Mouse (Mus musculus) liver, postnatal 0 days (tissue): ENCODE results near the gene Traf1. TPM values are rescaled to one million over a fixed set of nuclear protein-coding genes. Genes with fewer than 3 reads are reported as not detected.

Source experiments
- ATAC-seq: fragments of 200-750 bp; cut with Nextera tagmentation; 2 replicates; pipeline ENCODE4 v1.8.0; 2017; ENCODE audit warnings: mild to moderate bottlenecking, moderate library complexity
- DNase-seq: peaks from one replicate; pipeline ENCODE4 v3.0.0-alpha.2; 2016
- H3K27ac ChIP-seq: fragments of 300-500 bp; sonication (generic); 2 replicates; pipeline ENCODE4 v1.5.1; 2014; ENCODE audit warnings: antibody characterized with exemption, moderate library complexity, mild to moderate bottlenecking, low read depth
- H3K27me3 ChIP-seq: fragments of 300-500 bp; sonication (generic); 2 replicates; pipeline ENCODE4 v1.6.1; 2014; ENCODE audit warnings: low read length, control low read depth, mixed read lengths; ENCODE audit not compliant: insufficient read depth
- H3K36me3 ChIP-seq: fragments of 300-500 bp; sonication (generic); replicated peaks from 2 replicates; pipeline ENCODE4 v1.6.1; 2014; ENCODE audit warnings: mild to moderate bottlenecking, control low read depth, low read length, moderate library complexity, mixed read lengths; ENCODE audit not compliant: insufficient read depth
- H3K4me1 ChIP-seq: fragments of 300-500 bp; sonication (generic); 2 replicates; pipeline ENCODE4 v1.6.1; 2014; ENCODE audit warnings: antibody characterized with exemption, mild to moderate bottlenecking, control low read depth; ENCODE audit not compliant: insufficient read depth
- H3K4me2 ChIP-seq: fragments of 300-500 bp; sonication (generic); 2 replicates; pipeline ENCODE4 v1.6.1; 2014; ENCODE audit warnings: low read depth, mild to moderate bottlenecking, low read length, moderate library complexity, mixed read lengths
- H3K4me3 ChIP-seq: fragments of 300-500 bp; sonication (generic); 2 replicates; pipeline ENCODE4 v1.5.1; 2014; ENCODE audit warnings: low read depth, low read length
- H3K9ac ChIP-seq: fragments of 300-500 bp; sonication (generic); replicated peaks from 2 replicates; pipeline ENCODE4 v1.6.1; 2014; ENCODE audit warnings: mild to moderate bottlenecking, moderate library complexity
- H3K9me3 ChIP-seq: fragments of 300-500 bp; sonication (generic); 2 replicates; pipeline ENCODE4 v1.6.1; 2016; ENCODE audit warnings: mild to moderate bottlenecking, control low read depth, low read length, mixed read lengths
- CTCF ChIP-seq: sonication (generic); IDR thresholded peaks from 2 replicates; pipeline ENCODE4 v1.5.1; 2016; ENCODE audit warnings: antibody characterized with exemption, low read depth
- EP300 ChIP-seq: IDR thresholded peaks from 2 replicates; pipeline ENCODE4 v1.6.1; 2016; ENCODE audit warnings: antibody characterized with exemption, low read depth, mild to moderate bottlenecking
- WGBS: fragments of 180-500 bp; shearing (Covaris S2); extraction: QIAGEN DNeasy Blood & Tissue Kit; methylation state at CpG from one replicate; pipeline ENCODE4 v1.1.7; 2014; ENCODE audit not compliant: insufficient replicate concordance; 5-methylcytosine and 5-hydroxymethylcytosine counted together
- polyA plus RNA-seq: library from polyadenylated mRNA; unstranded; fragments of >200 nt; fragmentation: Nextera tagmentation; extraction: Ambion mirVana; gene quantifications from 2 replicates; pipeline ENCODE4 v1.2.1, GENCODE M21; 2015

Gene Traf1
- polyA plus RNA-seq, 1 experiment from 2014 or later: 0.34 TPM

- Histone ChIP-seq H3K9me3 (no peaks in the 10 kb centered on the region), H3K36me3 (no peaks in the 10 kb centered on the region), H3K4me2 (no peak overlapping the region), H3K27me3 (no peaks in the 10 kb centered on the region), H3K4me3 (no peak overlapping the region), H3K4me1 (peaks cover 11% of the 10 kb centered on the region), H3K9ac (no peak overlapping the region), H3K27ac (no peak overlapping the region)
- DNase-seq (no peak), ATAC-seq (no peak)
- no peak for TF ChIP-seq CTCF
- TF ChIP-seq EP300: no peak
- 19% methylated on average over 2 of the region's 2 CpGs for WGBS
Measured at GRCm38 (mm10) chr2:34948622-34949021, 12.9 kb downstream of the Traf1 start.

- no peak for TF ChIP-seq CTCF
- no peak for TF ChIP-seq EP300
- H3K9me3 ChIP-seq: no peaks in the 10 kb centered on the region
- no peak overlapping the region for H3K4me3 ChIP-seq
- DNase-seq (no peak), ATAC-seq (no peak)
- no peaks in the 10 kb centered on the region for H3K36me3 ChIP-seq
- peaks cover 11% of the 10 kb centered on the region for H3K4me1 ChIP-seq
- no peak overlapping the region for H3K9ac ChIP-seq
- no peak overlapping the region for H3K27ac ChIP-seq
- 54% methylated on average over 4 of the region's 4 CpGs for WGBS
- H3K27me3 ChIP-seq: peaks cover 3% of the 10 kb centered on the region; the same call in 1 of the 2 replicates
- H3K4me2 ChIP-seq: no peak overlapping the region
Measured at GRCm38 (mm10) chr2:34946046-34946445, 15.5 kb downstream of the Traf1 start.

GRCm38 (mm10) chr2:34945580-34945979 lies 16.0 kb downstream of the Traf1 start:
- Histone ChIP-seq H3K4me3 (no peak overlapping the region), H3K36me3 (no peaks in the 10 kb centered on the region), H3K4me1 (peaks cover 11% of the 10 kb centered on the region), H3K4me2 (no peak overlapping the region), H3K27ac (no peak overlapping the region), H3K9ac (no peak overlapping the region), H3K27me3 (peaks cover 3% of the 10 kb centered on the region; the same call in 1 of the 2 replicates), H3K9me3 (no peaks in the 10 kb centered on the region)
- ATAC-seq (no peak), DNase-seq (no peak)
- no peak for TF ChIP-seq EP300
- TF ChIP-seq CTCF: no peak
- WGBS: 72% methylated on average over 4 of the region's 4 CpGs

GRCm38 (mm10) chr2:34944761-34945160 lies 16.8 kb downstream of the Traf1 start:
- no peaks in the 10 kb centered on the region for H3K9me3 ChIP-seq
- peaks cover 3% of the 10 kb centered on the region; the same call in 1 of the 2 replicates for H3K27me3 ChIP-seq
- no peak overlapping the region for H3K9ac ChIP-seq
- peaks cover 11% of the 10 kb centered on the region for H3K4me1 ChIP-seq
- TF ChIP-seq EP300 (no peak), CTCF (no peak)
- no peaks in the 10 kb centered on the region for H3K36me3 ChIP-seq
- 12% methylated on average over 8 of the region's 8 CpGs for WGBS
- H3K4me2 ChIP-seq: peak overlapping the region; percentile 56
- no peak overlapping the region for H3K27ac ChIP-seq
- DNase-seq (peak; percentile 81), ATAC-seq (peak; percentile 45)
- 0 out of 2 replicates have a peak overlapping the region, but pooled peaks have one; percentile 9 for H3K4me3 ChIP-seq

- Histone ChIP-seq H3K9me3 (no peaks in the 10 kb centered on the region), H3K4me2 (no peak overlapping the region), H3K4me3 (no peak overlapping the region), H3K27ac (peak overlapping the region; percentile 57; the same call in 1 of the 2 replicates), H3K9ac (no peak overlapping the region), H3K36me3 (no peaks in the 10 kb centered on the region), H3K4me1 (peaks cover 12% of the 10 kb centered on the region), H3K27me3 (peaks cover 3% of the 10 kb centered on the region; the same call in 1 of the 2 replicates)
- peak; percentile 27 for DNase-seq
- ATAC-seq: peak; percentile 41
- 62% methylated on average over 13 of the region's 13 CpGs for WGBS
- no peak for TF ChIP-seq CTCF
Measured at GRCm38 (mm10) chr2:34943556-34944120, 17.9 kb downstream of the Traf1 start.

GRCm38 (mm10) chr2:34941061-34941675 lies 20.4 kb downstream of the Traf1 start:
- Histone ChIP-seq H3K4me3 (no peak overlapping the region), H3K27me3 (peaks cover 3% of the 10 kb centered on the region; the same call in 1 of the 2 replicates), H3K9me3 (no peaks in the 10 kb centered on the region), H3K4me1 (peaks cover 24% of the 10 kb centered on the region), H3K9ac (no peak overlapping the region), H3K36me3 (no peaks in the 10 kb centered on the region), H3K4me2 (no peak overlapping the region), H3K27ac (no peak overlapping the region)
- DNase-seq (no peak), ATAC-seq (no peak)
- no peak for TF ChIP-seq CTCF
- TF ChIP-seq EP300: no peak
- 65% methylated on average over 11 of the region's 11 CpGs for WGBS
